Mouse (Mus musculus) lung, postnatal 0 days (tissue): ENCODE results near the gene Pgd.

ENCODE experiments used
- CTCF ChIP-seq: IDR thresholded peaks from 2 replicates; pipeline ENCODE4 v1.5.1; 2016; ENCODE audit warnings: antibody characterized with exemption, mild to moderate bottlenecking
- EP300 ChIP-seq: IDR thresholded peaks from 2 replicates; pipeline ENCODE4 v1.6.1; 2016; ENCODE audit warnings: antibody characterized with exemption, mild to moderate bottlenecking, control low read depth

- no peak for TF ChIP-seq CTCF
- no peak for TF ChIP-seq EP300
These were observed 49.4 kb upstream of the Pgd start for GRCm38 (mm10) chr4:149215982-149216381.
